Mouse (Mus musculus) urinary bladder, adult 18-20 months (tissue): ENCODE measurements around the gene Pard3b.
A peak's percentile ranks its signal among the peaks of the same experiment; 100 is the strongest.

ENCODE experiments used
- DNase-seq, 2 experiments: peaks; one replicate each; pipeline ENCODE4 v3.0.0; 2022; ENCODE audit warnings: low spot score in 2 of 2, mixed read lengths in 2 of 2

Pard3b gene

DNA sequence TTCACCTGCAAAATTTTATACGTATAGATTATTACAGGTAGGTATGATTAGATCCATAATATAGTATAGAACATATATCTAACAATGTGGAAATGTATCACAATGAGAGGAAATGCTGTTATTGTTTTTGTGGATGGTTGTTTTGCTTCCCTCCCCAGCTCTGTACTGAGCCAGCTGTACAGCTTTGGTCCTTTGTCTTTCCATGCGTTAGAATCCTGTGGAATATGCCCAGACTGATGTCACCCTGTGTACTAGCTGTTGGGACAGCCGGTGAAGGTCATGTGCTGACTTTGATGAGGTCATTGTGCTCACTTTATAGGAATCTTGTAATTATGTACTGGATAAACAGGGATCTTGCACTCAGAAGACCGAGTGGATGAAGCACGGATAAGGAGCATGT, 286.9 kb downstream of the Pard3b start:
- no peak for DNase-seq

DNA sequence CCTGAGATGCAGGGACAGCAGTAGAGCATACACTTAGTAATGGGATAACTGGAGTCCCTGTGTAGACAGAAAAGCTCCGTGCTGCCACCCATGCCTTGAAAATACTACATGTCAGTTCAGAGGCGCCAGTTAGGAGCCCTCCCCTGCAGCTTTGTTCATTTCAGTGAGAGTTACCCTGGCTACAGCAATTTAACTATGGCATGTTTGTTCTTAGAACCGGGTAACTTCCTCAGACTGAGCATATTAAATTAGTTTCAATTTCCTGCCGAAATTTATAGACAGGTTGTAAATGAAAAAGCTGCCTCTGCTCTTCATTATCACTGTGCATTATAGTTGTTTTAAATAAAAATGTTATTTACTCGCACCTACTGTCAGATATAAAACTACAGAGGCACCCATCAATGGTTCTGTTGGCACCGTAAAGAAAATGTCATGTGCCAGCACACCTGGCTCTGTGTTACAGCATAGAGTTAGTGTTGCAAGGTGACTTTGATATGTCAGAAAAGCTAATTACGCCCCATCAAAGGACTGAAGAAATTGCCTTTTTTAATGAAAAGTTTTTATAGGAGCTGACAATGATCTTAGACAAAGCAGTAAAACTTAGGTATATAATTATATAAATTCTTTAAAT, 289.6 kb downstream of the Pard3b start:
- no peak for DNase-seq

DNA sequence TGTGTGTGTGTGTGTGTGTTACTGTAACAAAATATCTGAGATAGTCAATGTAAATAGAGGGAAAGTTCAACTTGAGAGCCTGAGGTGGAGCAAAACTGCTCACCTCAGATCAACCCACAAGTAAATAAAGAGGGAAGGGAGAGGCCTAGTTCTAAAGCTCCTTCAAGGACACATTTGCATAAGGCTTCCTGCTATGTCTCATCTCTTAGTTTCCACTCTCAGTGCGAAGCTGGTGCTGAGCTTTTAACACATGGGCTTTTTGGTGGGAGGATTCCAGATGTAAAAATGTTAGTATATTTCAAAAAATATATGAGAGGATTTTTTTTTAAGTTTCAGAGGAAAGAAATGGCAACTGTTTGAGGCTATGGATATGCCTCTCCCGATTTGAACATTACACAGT, 294.9 kb downstream of the Pard3b start:
- DNase-seq, result no peak

DNA sequence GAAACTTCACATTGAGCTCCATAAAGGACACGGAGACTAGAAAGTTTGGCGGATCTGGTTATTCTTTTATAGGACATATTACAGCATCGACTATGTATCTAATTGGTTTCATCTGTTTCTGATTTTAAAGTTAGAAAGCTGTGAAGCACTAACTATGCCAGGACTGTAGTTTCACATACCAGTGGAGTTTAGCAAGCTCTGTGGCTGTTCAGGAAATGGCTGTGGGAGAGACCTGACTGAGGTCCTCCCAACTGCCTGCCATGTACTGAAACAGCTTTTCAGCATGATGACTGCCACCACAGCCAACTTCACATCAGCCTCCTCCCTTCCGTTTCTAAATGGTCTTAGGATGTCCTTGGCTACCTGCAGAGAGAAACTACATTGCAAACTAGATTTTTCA, 296.1 kb downstream of the Pard3b start:
- DNase-seq, result no peak

DNA sequence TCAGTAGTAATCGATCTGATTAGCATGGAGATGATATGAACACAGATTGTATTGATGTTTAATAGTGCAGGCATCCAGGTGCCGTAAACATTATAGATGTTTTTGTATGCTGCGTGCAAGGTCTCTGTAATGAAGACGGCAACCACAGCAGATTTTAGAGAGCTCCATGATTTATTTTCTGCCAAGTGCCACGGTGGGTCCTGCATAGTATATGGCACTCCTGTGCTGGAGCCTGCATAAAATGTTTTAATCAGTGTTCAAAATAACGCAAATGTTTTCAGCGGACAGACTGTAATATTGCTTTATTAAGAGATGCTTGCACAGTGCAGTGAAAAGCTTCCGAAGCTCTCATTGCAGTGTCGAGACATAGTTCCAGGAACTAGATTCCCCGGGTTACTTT, 301.3 kb downstream of the Pard3b start:
- DNase-seq, result no peak

DNA sequence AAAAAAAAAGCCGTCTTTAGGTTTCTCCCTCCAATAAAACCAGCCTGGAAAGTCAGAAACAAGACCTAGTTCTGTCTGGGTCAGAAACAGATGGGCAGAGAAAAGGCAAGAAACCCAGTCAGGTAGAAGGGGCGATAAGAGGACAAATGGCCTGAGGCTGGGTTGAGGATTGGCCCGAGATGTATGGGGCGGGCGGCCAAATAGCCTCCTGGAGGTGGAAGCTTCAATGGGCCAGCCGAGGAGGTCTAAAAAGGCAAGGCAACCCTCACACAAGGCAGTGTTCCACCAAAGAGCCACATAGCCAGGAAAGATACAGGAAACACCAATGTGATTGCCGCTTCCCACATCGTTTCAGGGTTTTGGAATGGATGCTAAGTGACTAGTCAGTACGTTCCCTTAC, 322.9 kb downstream of the Pard3b start:
- DNase-seq, result no peak

DNA sequence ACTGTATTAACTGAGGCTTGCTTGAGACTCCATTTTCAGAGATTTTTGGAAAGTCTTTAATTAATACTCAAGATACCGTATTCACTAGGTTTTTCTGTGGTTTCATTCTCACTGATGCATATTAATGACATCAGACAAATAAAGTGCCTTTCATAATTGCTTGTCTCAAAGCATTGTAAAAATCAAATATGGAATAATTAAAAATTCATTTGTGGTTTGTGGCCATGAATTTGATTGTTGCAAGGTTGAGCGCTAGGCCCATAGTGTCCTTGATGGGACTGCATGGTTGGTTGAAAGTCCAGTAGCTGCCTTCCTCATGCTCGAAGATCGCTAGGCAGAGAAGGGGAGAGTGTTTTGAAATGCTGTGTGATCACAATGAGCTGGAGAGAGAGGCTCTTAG, 323.9 kb downstream of the Pard3b start:
- DNase-seq, result no peak

DNA sequence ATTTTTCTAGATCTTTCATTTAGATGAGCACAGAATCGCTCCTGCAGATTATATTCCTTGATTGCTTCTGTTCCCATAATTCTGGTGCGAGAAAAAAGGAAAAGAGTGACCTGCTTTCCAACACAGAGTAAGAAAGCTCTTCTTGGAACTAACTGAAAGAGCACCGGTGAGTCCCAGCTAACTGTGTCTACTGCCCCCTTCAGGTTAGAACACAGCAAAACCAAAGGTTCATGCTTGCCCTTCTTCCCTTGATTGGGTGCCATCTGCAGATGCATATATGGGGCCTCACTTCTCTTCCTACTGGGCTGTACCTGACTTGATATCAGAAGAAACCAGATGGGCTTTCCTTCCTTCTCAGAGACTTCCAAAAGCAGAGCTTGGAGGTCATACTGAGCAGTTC, 328.5 kb downstream of the Pard3b start:
- DNase-seq, result no peak

DNA sequence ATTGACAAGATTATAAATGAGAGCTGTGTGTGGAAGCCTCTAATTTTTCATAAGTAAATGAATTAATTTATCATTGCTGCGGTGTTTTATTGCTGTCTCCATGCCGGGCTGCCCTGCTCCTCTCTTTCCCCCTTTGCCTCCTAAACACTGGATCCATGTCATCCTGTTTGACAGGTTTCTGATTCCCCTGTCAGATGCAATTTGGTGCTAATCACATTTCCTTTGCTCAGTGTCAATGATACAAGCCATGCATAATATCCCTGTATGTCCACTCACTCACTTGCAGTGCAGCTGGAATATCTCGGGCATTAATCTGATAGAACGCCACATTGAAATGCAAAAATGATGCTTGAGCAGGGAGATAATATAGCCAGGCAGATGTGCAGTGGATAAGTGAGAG, 329.2 kb downstream of the Pard3b start:
- no peak for DNase-seq

DNA sequence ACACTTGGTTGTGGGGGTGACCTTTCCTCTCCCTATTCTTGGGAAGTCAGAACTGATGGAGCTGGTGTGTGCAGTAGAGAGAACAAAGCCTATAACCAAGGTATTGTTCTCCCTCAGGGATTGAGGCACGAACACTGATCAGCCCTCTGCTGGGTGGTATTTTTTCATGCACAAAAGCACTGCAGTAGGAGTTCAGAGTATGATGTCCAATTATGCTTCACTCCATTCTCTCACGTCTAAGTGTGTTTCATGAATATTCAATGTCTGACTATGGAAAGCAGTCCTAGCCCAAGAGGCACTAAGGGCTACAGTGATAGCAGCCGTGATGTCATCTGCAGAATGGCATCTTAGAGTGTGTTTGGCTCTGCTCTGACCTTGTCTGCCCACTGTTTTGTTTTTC, 359.1 kb downstream of the Pard3b start:
- DNase-seq, result no peak

DNA sequence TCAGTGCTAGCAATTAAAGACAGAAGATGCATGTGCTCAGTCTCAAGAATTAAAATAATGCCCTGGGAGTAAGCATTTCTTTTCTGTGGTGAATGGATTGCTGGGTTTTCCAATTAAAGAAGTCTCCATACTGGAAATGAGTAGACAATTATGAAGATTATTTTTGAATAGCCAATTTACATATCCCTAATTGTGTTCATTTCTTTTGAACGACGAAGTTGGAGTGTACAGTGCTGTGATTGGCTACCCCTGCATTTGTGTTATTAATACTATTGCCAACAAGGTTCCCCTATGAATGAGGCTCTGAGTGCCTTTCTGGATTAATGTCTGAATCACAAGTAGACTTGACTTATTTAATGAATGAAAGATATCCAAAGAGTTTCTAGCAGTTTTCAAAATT, 370.2 kb downstream of the Pard3b start:
- DNase-seq, result no peak

DNA sequence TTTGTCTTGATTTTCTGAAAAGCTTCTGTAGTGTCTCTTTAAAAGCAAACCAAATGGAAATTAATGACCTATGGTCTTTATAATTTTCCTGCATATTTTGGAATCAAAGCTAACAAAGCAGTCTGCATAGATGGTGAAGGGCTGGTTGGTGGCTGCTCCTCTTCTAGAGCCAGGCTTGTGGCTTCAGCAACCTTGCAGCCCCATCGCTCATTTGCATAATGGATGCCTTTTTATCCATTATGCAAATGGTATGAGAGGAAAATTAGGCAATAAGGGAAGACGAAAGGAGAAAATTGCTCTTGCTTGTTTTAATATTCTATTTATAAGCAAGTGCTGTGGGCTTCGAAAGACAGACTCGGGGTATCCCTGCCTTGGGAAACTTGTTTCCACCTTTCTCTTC, 373.1 kb downstream of the Pard3b start:
- DNase-seq, result no peak

DNA sequence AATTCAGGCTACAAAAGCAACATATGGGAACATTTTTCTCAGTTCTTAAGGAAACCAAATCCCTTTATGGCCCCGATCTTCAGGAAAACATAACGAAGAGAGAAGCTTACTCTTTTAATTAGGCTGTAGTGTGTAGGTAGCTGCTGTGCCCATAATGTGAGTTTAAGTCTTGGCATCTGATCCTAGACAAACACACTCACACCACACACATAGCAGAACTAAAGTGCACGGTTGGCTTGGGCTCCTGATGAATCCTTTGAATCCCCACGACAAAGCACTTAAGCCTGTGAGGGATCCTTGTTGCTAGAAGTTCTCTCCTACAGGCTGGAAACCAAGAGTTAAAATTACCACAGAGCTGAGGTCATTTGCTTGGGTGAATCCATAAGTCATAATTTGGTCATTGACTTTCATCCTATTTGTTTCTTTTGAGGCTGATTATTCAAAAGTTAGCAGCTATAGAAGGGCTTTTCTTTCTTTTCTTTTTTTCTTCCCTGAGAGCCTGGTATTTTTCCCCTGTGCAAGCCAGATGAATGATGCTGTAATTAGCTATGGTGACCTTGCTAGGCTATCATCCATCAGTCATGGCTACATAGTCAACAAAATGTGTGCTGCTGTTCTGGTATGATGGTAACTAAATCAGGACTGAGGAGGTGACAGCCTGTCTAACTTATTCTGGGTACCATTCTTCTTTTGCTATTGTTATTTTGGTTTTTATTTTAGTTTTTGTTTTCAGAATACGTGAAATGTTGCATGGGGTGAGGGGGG, 378.1 kb downstream of the Pard3b start:
- no peak for DNase-seq

DNA sequence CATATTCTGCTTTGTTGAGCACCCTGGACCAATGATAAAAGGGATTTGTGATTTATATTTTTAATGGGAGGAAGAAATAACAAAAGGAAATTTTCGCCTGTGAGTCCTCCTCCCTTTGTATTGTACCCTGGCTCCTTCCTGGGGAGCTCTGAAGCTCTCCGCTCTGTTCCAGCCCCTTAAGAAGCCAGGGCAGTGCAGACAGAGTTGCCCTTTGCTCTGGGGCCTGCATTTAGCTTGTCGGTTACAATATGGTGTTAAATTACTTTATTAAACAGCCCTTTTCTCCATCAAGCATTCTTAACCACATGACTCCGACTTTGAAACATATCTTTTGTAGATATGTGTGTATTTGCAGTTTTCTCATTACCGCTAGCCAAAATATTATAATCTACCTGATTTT, 379.7 kb downstream of the Pard3b start:
- DNase-seq, result no peak

DNA sequence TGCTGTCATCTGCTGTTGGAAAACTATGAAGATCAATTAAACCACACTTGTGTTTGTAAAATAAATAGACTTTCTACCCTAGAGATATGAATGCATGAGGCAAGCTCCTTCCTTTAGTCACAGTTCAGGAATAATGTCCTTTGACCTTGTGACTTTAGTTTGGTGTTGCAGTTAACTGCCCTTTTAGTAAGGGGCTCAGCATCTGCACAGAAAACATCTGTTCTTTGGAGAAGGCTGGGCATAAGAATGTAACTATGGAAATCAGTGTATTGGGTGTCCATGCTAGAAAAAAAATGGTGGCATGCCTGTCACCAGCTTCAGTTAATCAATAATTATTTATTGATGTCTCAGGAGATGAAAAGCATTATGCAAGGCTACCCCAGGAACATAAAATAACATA, 381.1 kb downstream of the Pard3b start:
- DNase-seq, result no peak

DNA sequence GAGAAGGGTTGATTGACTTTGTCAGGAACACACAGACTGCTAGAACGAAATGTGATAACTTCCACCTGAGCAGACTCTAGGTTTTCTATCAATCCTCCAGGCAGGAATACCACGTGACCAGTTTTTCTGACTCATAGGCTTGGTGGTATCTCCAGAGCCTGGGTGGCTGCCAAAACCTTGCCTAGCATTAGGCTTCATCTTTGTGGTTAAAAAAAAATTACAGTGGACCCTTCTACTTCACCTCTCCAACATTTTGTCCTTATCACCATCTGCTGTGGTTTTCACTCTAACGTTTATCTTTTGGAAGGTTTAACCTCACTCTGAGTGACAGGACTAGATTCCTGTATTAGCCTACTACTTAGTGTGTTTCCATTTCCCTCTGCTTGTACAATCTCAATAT, 403.1 kb downstream of the Pard3b start:
- DNase-seq, result peak in 1 of 2 experiments; percentile 2

DNA sequence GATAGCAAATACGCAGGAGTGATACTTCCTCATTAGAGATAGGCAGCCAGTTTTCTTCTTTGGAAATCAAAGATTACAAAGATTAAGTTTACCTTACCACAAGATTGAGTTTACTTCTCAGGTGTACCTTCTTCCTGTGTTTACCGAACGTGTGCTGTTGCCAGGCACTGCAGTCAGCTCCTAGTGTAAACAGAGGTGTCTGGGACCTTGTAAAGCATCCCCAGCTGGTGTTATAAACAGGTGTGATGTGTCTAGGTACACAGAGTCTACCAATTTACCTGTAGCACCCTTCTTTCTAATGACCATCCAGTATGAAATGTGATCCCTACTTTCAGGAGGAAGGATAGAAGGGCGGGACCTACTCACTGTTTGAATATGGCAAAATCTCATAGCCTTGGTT, 410.0 kb downstream of the Pard3b start:
- no peak for DNase-seq

DNA sequence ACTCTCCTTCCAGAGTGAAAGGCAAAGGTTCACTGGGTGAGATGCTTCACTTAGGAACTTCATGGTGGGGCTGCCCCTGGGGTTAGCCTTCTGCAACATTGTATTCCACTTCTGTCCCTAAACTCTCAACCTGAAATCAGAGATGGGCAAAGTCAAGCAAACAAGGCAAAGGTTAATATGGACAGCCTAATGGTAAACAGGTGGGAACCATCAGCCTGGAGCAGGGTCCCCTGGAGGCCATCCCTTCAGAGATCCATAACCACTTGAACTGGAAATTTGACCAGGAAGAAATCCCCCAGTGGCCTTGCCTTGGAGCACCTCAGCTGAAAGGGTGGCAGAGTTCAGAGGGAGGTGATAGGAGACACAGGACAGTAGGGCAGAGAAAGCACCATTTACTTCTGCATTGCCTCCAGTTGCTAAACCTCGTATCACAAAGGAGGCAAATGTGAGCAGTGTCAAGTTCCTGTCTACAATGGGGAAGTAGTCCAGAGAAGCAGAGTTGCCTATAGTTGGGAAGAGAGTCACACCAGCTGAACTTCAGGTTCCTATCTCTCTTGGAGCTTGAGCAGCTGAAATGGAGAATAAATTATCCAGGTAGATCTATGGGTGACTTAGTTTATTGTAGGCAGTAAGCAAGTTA, 412.7 kb downstream of the Pard3b start:
- DNase-seq, result no peak

DNA sequence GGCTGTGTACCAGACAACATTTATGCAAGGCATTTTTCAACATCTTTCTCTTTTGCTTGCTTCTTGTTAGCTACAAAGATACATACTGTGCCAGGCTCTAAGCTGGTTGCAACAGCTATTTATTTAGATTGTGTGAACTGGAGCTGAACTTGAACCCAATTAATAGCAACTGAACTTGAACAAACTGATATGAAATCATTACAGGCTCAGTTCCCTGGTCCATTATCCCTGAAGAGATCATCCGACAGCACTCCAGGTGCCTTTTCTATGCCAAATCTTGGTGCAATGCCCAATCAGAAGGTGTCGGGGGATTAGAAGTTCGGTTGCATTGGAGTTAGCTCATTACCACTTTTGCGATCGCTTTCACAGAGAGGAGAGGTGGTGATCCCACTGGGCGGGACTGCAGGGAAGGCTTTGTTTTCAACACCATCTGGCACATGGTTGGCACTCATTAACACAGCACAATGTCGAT, 414.6 kb downstream of the Pard3b start:
- DNase-seq, result no peak

DNA sequence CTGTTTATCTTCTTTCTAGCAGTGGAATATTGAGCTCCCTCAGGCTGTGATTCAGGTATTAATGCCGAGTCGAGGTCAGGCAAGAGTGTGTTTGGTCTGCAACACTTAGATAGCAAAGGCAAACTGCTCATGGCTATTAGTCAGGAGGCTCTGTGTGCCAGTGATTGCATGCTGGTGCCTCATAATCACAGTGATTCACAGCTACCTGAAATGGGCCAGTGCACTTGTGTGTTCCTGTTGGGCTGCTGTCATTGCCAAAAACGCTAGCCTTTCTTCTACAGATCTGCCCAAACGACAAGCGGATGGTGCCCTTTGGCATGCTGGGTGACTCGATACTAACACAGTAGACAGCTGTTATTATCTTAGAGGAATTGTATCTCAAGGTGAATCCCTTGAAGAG, 416.7 kb downstream of the Pard3b start:
- no peak for DNase-seq

DNA sequence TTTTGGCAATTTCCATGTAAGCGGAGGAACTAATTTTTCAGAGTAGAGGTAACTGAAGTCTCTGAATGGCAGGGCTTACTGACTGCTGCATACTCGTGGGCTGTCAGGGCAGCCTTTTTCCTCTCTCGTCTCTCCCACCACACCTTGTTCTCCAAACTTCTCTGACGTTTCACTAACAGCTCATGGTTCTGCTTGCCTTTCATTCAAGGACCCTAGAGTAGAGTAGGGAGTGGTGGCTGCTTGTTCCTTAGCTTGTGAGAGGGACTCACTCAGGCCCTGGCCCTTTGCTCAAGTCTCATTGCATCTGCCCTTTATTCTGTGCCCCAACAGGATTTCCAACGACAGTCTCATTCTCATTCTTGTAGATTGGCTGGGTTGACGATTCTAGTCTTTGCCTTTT, 432.0 kb downstream of the Pard3b start:
- no peak for DNase-seq

DNA sequence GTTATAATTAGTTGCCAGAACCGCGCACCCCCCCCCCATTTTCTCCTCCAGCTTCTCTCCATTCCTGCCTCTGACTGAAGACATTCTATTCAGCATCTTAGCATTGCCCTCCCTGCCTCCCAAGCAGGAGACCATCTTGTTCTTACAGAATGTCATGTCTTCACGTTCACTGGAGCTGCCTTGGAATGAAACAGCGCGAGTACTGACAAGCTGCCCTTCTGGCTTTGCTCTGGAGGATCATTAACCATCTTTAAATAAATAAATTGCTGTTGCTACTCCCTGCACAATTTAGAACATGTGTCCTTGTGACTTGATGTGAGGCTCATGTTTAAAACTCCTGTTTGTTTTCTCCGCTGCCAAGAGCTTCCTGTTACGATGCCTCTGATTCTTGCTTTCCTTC, 432.5 kb downstream of the Pard3b start:
- no peak for DNase-seq

DNA sequence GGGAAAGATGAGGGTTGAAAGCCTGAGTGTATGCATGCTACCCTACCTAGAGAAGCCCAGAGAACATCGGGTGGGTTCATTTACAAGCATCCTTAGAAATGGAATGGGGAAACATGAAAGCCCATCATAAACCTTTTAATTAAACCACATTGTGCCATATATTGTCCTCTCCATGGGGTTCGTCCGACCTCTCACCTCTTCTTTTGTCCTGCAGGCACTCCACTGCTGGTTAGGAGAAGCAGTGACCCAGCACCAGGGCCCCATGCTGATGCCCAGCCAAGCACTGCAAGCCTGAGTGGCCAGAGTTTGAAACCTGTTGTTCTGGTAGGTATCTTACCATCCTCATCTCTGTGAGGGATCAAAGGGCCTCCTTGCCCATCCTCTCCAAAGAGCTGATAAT, 437.5 kb downstream of the Pard3b start:
- no peak for DNase-seq
